Mouse (Mus musculus) liver, embryonic 14.5 days (tissue): ENCODE results near the gene Fgf13.

Experiments
- CTCF ChIP-seq: IDR thresholded peaks from 2 replicates; pipeline ENCODE4 v1.5.1; 2016; ENCODE audit warnings: antibody characterized with exemption, low read depth, control low read depth
- EP300 ChIP-seq: IDR thresholded peaks from 2 replicates; pipeline ENCODE4 v1.6.1; 2016; ENCODE audit warnings: antibody characterized with exemption, low read depth

- TF ChIP-seq CTCF (no peak), EP300 (no peak)
Measured at GRCm38 (mm10) chrX:59194149-59194548, 373.7 kb downstream of the Fgf13 start.
